ENCODE assay signal across 8 mouse cellular contexts in genomic region chr4:88641077-88641831, GRCm38 (mm10). TPM values are rescaled to one million over a fixed set of nuclear protein-coding genes. Genes with fewer than 3 reads are reported as not detected.
DNase-seq lines count a peak whose midpoint lies in the region; ATAC-seq and TF ChIP-seq lines count a peak whose summit lies in the region.

No protein-coding gene starts in this region.

- no peaks in the 10 kb centered on the region for H3K9me3 ChIP-seq in heart, embryonic 12.5 days (replicated peaks)
- no peaks in the 10 kb centered on the region for H3K9me3 ChIP-seq in kidney, postnatal 0 days (replicated peaks; ENCODE audit: low read length)
- no peaks in the 10 kb centered on the region for H3K9me3 ChIP-seq in liver, embryonic 11.5 days (ENCODE audit: control insufficient read depth, low read length)
- no peaks in the 10 kb centered on the region for H3K9me3 ChIP-seq in stomach, embryonic 14.5 days (ENCODE audit: control insufficient read depth, low read depth, low read length)

- no peaks in the 10 kb centered on the region for H3K79me2 ChIP-seq in C2C12 (ENCODE audit: control insufficient read depth, insufficient read depth)

- H3K4me1 ChIP-seq in heart, embryonic 12.5 days (replicated peaks) = no peaks in the 10 kb centered on the region
- no peaks in the 10 kb centered on the region for H3K4me1 ChIP-seq in kidney, postnatal 0 days (replicated peaks; ENCODE audit: insufficient read depth, low read length)
- H3K4me1 ChIP-seq in liver, embryonic 11.5 days (replicated peaks; ENCODE audit: control insufficient read depth, insufficient read depth, low read length) = no peaks in the 10 kb centered on the region
- H3K4me1 ChIP-seq in stomach, embryonic 14.5 days (ENCODE audit: control insufficient read depth, insufficient read depth, low read length) = no peaks in the 10 kb centered on the region

- peak; percentile 73 for DNase-seq in brain, embryonic 18.5 days (ENCODE audit: low read depth, low spot score)
- peak; percentile 100 for DNase-seq in kidney, postnatal 0 days (ENCODE audit: low spot score)
- DNase-seq in liver, embryonic 11.5 days (ENCODE audit: low spot score) = peak; percentile 80
- DNase-seq in naive thymus-derived CD4-positive, alpha-beta T cell, adult 2 months (ENCODE audit: low read depth) = peak; percentile 100

- peak; percentile 98 for ATAC-seq in erythroid progenitor cell, adult 5-6 weeks (replicated peaks; ENCODE audit: low FRiP score, poor library complexity, severe bottlenecking)
- ATAC-seq in heart, embryonic 12.5 days (ENCODE audit: insufficient number of reproducible peaks, low FRiP score) = peak; percentile 91
- peak; percentile 96 for ATAC-seq in kidney, postnatal 0 days (replicated peaks; ENCODE audit: low FRiP score, low read depth)
- ATAC-seq in liver, embryonic 11.5 days (replicated peaks; ENCODE audit: low FRiP score) = peak; percentile 86
- peak; percentile 95 for ATAC-seq in stomach, embryonic 14.5 days (ENCODE audit: insufficient number of reproducible peaks, insufficient read depth, low FRiP score, low read depth)

- peak; percentile 76 for TF ChIP-seq CTCF in C2C12 (IDR thresholded peaks at IDR 0.05; ENCODE audit: control insufficient read depth, insufficient read depth, insufficient read length)
- peak; percentile 95 for TF ChIP-seq CTCF in kidney, postnatal 0 days (IDR thresholded peaks at IDR 0.05; ENCODE audit: low read depth)

- H3K9ac ChIP-seq in heart, embryonic 12.5 days = peak overlapping the region; percentile 66
- H3K9ac ChIP-seq in kidney, postnatal 0 days (ENCODE audit: low read depth, low read length) = peak overlapping the region; percentile 37; the same call in 1 of the 2 replicates
- H3K9ac ChIP-seq in liver, embryonic 11.5 days (ENCODE audit: low read depth, low read length) = no peak overlapping the region
- no peak overlapping the region for H3K9ac ChIP-seq in stomach, embryonic 14.5 days (replicated peaks; ENCODE audit: low read depth, low read length)

- peak overlapping the region; percentile 34 for H3K4me3 ChIP-seq in C2C12 (ENCODE audit: insufficient read depth, poor library complexity, severe bottlenecking)
- peak overlapping the region; percentile 53 for H3K4me3 ChIP-seq in heart, embryonic 12.5 days
- H3K4me3 ChIP-seq in kidney, postnatal 0 days (replicated peaks; ENCODE audit: low read depth, low read length) = peak overlapping the region; percentile 49
- H3K4me3 ChIP-seq in liver, embryonic 11.5 days (ENCODE audit: low read depth, low read length) = peak overlapping the region; percentile 29; the same call in 1 of the 2 replicates
- H3K4me3 ChIP-seq in stomach, embryonic 14.5 days (ENCODE audit: low read depth, low read length) = peak overlapping the region; percentile 31

- 21% methylated on average over 11 of the region's 11 CpGs for WGBS in heart, embryonic 12.5 days
- 11% methylated on average over 11 of the region's 11 CpGs for WGBS in kidney, postnatal 0 days
- 30% methylated on average over 11 of the region's 11 CpGs for WGBS in liver, embryonic 11.5 days
- 21% methylated on average over 11 of the region's 11 CpGs for WGBS in stomach, embryonic 14.5 days

- H3K36me3 ChIP-seq in C2C12 (ENCODE audit: control insufficient read depth, insufficient read depth) = no peaks in the 10 kb centered on the region
- H3K36me3 ChIP-seq in heart, embryonic 12.5 days = no peaks in the 10 kb centered on the region
- no peaks in the 10 kb centered on the region for H3K36me3 ChIP-seq in kidney, postnatal 0 days (ENCODE audit: insufficient read depth, low read length)
- no peaks in the 10 kb centered on the region for H3K36me3 ChIP-seq in liver, embryonic 11.5 days (ENCODE audit: control insufficient read depth, insufficient read depth, low read length)
- no peaks in the 10 kb centered on the region for H3K36me3 ChIP-seq in stomach, embryonic 14.5 days (ENCODE audit: control insufficient read depth, insufficient read depth, low read length)

- H3K27me3 ChIP-seq in C2C12 (ENCODE audit: control insufficient read depth, insufficient read depth, insufficient read length) = no peaks in the 10 kb centered on the region
- no peaks in the 10 kb centered on the region for H3K27me3 ChIP-seq in heart, embryonic 12.5 days (replicated peaks)
- no peaks in the 10 kb centered on the region for H3K27me3 ChIP-seq in kidney, postnatal 0 days (ENCODE audit: insufficient read depth, low read length)
- no peaks in the 10 kb centered on the region for H3K27me3 ChIP-seq in liver, embryonic 11.5 days (replicated peaks; ENCODE audit: control insufficient read depth, insufficient read depth, low read length)
- H3K27me3 ChIP-seq in stomach, embryonic 14.5 days (ENCODE audit: control insufficient read depth, insufficient read depth, low read length) = no peaks in the 10 kb centered on the region

- H3K4me2 ChIP-seq in heart, embryonic 12.5 days = peak overlapping the region; percentile 64
- H3K4me2 ChIP-seq in kidney, postnatal 0 days (ENCODE audit: low read length) = peak overlapping the region; percentile 63
- peak overlapping the region; percentile 47 for H3K4me2 ChIP-seq in liver, embryonic 11.5 days
- peak overlapping the region; percentile 43 for H3K4me2 ChIP-seq in stomach, embryonic 14.5 days (replicated peaks; ENCODE audit: low read depth, low read length)

- no peaks in the 10 kb centered on the region for H3K79me3 ChIP-seq in C2C12 (ENCODE audit: low read depth)

- peak overlapping the region; percentile 62 for H3ac ChIP-seq in C2C12 (ENCODE audit: control insufficient read depth, insufficient read length, low read depth)

- peak overlapping the region; percentile 29; the same call in 1 of the 2 replicates for H3K27ac ChIP-seq in heart, embryonic 12.5 days (ENCODE audit: poor library complexity, severe bottlenecking)
- 0 out of 2 replicates have a peak overlapping the region, but pooled peaks have one; percentile 10 for H3K27ac ChIP-seq in kidney, postnatal 0 days
- H3K27ac ChIP-seq in liver, embryonic 11.5 days (ENCODE audit: low read depth, low read length) = no peak overlapping the region
- no peak overlapping the region; the same call in 1 of the 2 replicates for H3K27ac ChIP-seq in stomach, embryonic 14.5 days (ENCODE audit: low read length)

TF ChIP-seq in C2C12, 6 proteins besides CTCF, POLR2A, EP300 and RAD21 (continues in another document):
- TF ChIP-seq USF1 (IDR thresholded peaks at IDR 0.05; ENCODE audit: low read depth) (no peak), MAX (IDR thresholded peaks at IDR 0.05) (no peak), CEBPB (IDR thresholded peaks at IDR 0.05; ENCODE audit: low read depth) (no peak), FOSL1 (IDR thresholded peaks at IDR 0.05; ENCODE audit: insufficient read depth, low read length, poor library complexity, severe bottlenecking) (no peak)

RNA-seq across cellular contexts. Expression of gene Ifna13, which starts 3.0 kb away (rescaled TPM):
- polyA plus RNA-seq in C2C12 (2012; fragmentation: generic; extraction: Trizol) = not detected
- not detected in 2 replicates for total RNA-seq in erythroid progenitor cell, adult 5-6 weeks (2015; ENCODE audit: low replicate concordance)
- not detected in 2 replicates for total RNA-seq in erythroid progenitor cell, adult 5-6 weeks (2017; ENCODE audit: low replicate concordance)
- polyA plus RNA-seq in heart, embryonic 12.5 days (2016; fragmentation: Nextera tagmentation; extraction: Ambion mirVana) = not detected in 2 replicates
- not detected in 2 replicates for polyA plus RNA-seq in kidney, postnatal 0 days (2015; fragmentation: Nextera tagmentation; extraction: Ambion mirVana)
- not detected in 2 replicates for polyA plus RNA-seq in liver, embryonic 11.5 days (2014; fragmentation: Nextera tagmentation; extraction: Ambion mirVana)
- polyA plus RNA-seq in stomach, embryonic 14.5 days (2014; fragmentation: Nextera tagmentation; extraction: Ambion mirVana) = not detected in 2 replicates

RNA-seq across cellular contexts. Expression of gene C87499, which starts 7.0 kb away (rescaled TPM):
- polyA plus RNA-seq in C2C12 (2012; fragmentation: generic; extraction: Trizol) = not detected
- not detected in 2 replicates for total RNA-seq in erythroid progenitor cell, adult 5-6 weeks (2015; ENCODE audit: low replicate concordance)
- not detected in 2 replicates for total RNA-seq in erythroid progenitor cell, adult 5-6 weeks (2017; ENCODE audit: low replicate concordance)
- polyA plus RNA-seq in heart, embryonic 12.5 days (2016; fragmentation: Nextera tagmentation; extraction: Ambion mirVana) = not detected in 2 replicates
- polyA plus RNA-seq in kidney, postnatal 0 days (2015; fragmentation: Nextera tagmentation; extraction: Ambion mirVana) = not detected in 2 replicates
- not detected in 2 replicates for polyA plus RNA-seq in liver, embryonic 11.5 days (2014; fragmentation: Nextera tagmentation; extraction: Ambion mirVana)
- polyA plus RNA-seq in stomach, embryonic 14.5 days (2014; fragmentation: Nextera tagmentation; extraction: Ambion mirVana) = not detected in 2 replicates

RNA-seq across cellular contexts. Expression of gene Ifna16, which starts 35.5 kb away (rescaled TPM):
- not detected for polyA plus RNA-seq in C2C12 (2012; fragmentation: generic; extraction: Trizol)
- total RNA-seq in erythroid progenitor cell, adult 5-6 weeks (2015; ENCODE audit: low replicate concordance) = not detected in 2 replicates
- not detected in 2 replicates for total RNA-seq in erythroid progenitor cell, adult 5-6 weeks (2017; ENCODE audit: low replicate concordance)
- polyA plus RNA-seq in heart, embryonic 12.5 days (2016; fragmentation: Nextera tagmentation; extraction: Ambion mirVana) = not detected in 2 replicates
- not detected in 2 replicates for polyA plus RNA-seq in kidney, postnatal 0 days (2015; fragmentation: Nextera tagmentation; extraction: Ambion mirVana)
- not detected in 2 replicates for polyA plus RNA-seq in liver, embryonic 11.5 days (2014; fragmentation: Nextera tagmentation; extraction: Ambion mirVana)
- not detected in 2 replicates for polyA plus RNA-seq in stomach, embryonic 14.5 days (2014; fragmentation: Nextera tagmentation; extraction: Ambion mirVana)

RNA-seq across cellular contexts. Expression of gene Ifna12, which starts 38.1 kb away (rescaled TPM):
- not detected for polyA plus RNA-seq in C2C12 (2012; fragmentation: generic; extraction: Trizol)
- total RNA-seq in erythroid progenitor cell, adult 5-6 weeks (2015; ENCODE audit: low replicate concordance) = not detected in 2 replicates
- not detected in 2 replicates for total RNA-seq in erythroid progenitor cell, adult 5-6 weeks (2017; ENCODE audit: low replicate concordance)
- not detected in 2 replicates for polyA plus RNA-seq in heart, embryonic 12.5 days (2016; fragmentation: Nextera tagmentation; extraction: Ambion mirVana)
- polyA plus RNA-seq in kidney, postnatal 0 days (2015; fragmentation: Nextera tagmentation; extraction: Ambion mirVana) = not detected in 2 replicates
- not detected in 2 replicates for polyA plus RNA-seq in liver, embryonic 11.5 days (2014; fragmentation: Nextera tagmentation; extraction: Ambion mirVana)
- polyA plus RNA-seq in stomach, embryonic 14.5 days (2014; fragmentation: Nextera tagmentation; extraction: Ambion mirVana) = not detected in 2 replicates

RNA-seq across cellular contexts. Expression of gene Ifna2, which starts 42.5 kb away (rescaled TPM):
- polyA plus RNA-seq in C2C12 (2012; fragmentation: generic; extraction: Trizol) = not detected
- total RNA-seq in erythroid progenitor cell, adult 5-6 weeks (2015; ENCODE audit: low replicate concordance) = not detected in 2 replicates
- total RNA-seq in erythroid progenitor cell, adult 5-6 weeks (2017; ENCODE audit: low replicate concordance) = not detected in 2 replicates
- polyA plus RNA-seq in heart, embryonic 12.5 days (2016; fragmentation: Nextera tagmentation; extraction: Ambion mirVana) = not detected in 2 replicates
- polyA plus RNA-seq in kidney, postnatal 0 days (2015; fragmentation: Nextera tagmentation; extraction: Ambion mirVana) = not detected in 2 replicates
- polyA plus RNA-seq in liver, embryonic 11.5 days (2014; fragmentation: Nextera tagmentation; extraction: Ambion mirVana) = not detected in 2 replicates
- polyA plus RNA-seq in stomach, embryonic 14.5 days (2014; fragmentation: Nextera tagmentation; extraction: Ambion mirVana) = not detected in 2 replicates

Comparison
In these comparisons a context has a peak if more than half of its experiments do, and no peak if none do; other contexts are left out.
1. H3K27ac ChIP-seq: peak in heart, embryonic 12.5 days (single experiment) and kidney, postnatal 0 days (single experiment); none in liver, embryonic 11.5 days (single experiment) and stomach, embryonic 14.5 days (single experiment).
2. H3K9ac ChIP-seq: peak in heart, embryonic 12.5 days (single experiment) and kidney, postnatal 0 days (single experiment); none in liver, embryonic 11.5 days (single experiment) and stomach, embryonic 14.5 days (single experiment).
3. Peak in every context shown above with its lines, with median percentiles within 50 percentile points of each other: H3K4me3 ChIP-seq, DNase-seq, ATAC-seq and H3K4me2 ChIP-seq.